Mouse (Mus musculus) hindbrain, embryonic 13.5 days (tissue): ENCODE data around the gene Brinp2. TPM values are rescaled to one million over a fixed set of nuclear protein-coding genes. Genes with fewer than 3 reads are reported as not detected.
A peak's percentile ranks its signal among the peaks of the same experiment; 100 is the strongest.

Source experiments
- ATAC-seq: fragments of 200-750 bp; cut with Nextera tagmentation; 2 replicates; pipeline ENCODE4 v1.8.0; 2017; ENCODE audit warnings: moderate TSS enrichment; ENCODE audit not compliant: low FRiP score
- H3K27ac ChIP-seq: fragments of 300-500 bp; sonication (generic); 2 replicates; pipeline ENCODE4 v1.5.1; 2015; ENCODE audit warnings: inconsistent platforms, mild to moderate bottlenecking, moderate library complexity
- H3K27me3 ChIP-seq: fragments of 300-500 bp; sonication (generic); 2 replicates; pipeline ENCODE4 v1.6.1; 2015; ENCODE audit warnings: mild to moderate bottlenecking, inconsistent platforms
- H3K36me3 ChIP-seq: fragments of 300-500 bp; sonication (generic); 2 replicates; pipeline ENCODE4 v1.6.1; 2015; ENCODE audit warnings: mild to moderate bottlenecking, inconsistent platforms
- H3K4me1 ChIP-seq: fragments of 300-500 bp; sonication (generic); replicated peaks from 2 replicates; pipeline ENCODE4 v1.6.1; 2015; ENCODE audit warnings: inconsistent platforms
- H3K4me2 ChIP-seq: fragments of 300-500 bp; sonication (generic); 2 replicates; pipeline ENCODE4 v1.6.1; 2015; ENCODE audit warnings: inconsistent platforms, mild to moderate bottlenecking, moderate library complexity
- H3K4me3 ChIP-seq: fragments of 300-500 bp; sonication (generic); 2 replicates; pipeline ENCODE4 v1.5.1; 2015; ENCODE audit warnings: mild to moderate bottlenecking, inconsistent platforms
- H3K9ac ChIP-seq: fragments of 300-500 bp; sonication (generic); 2 replicates; pipeline ENCODE4 v1.6.1; 2015; ENCODE audit warnings: mild to moderate bottlenecking, inconsistent platforms
- H3K9me3 ChIP-seq: fragments of 300-500 bp; sonication (generic); 2 replicates; pipeline ENCODE4 v1.6.1; 2016; ENCODE audit warnings: inconsistent platforms
- WGBS: fragments of 180-500 bp; shearing (Covaris S2); methylation state at CpG from one replicate; pipeline ENCODE4 v1.1.7; 2015; 5-methylcytosine and 5-hydroxymethylcytosine counted together
- polyA plus RNA-seq: library from polyadenylated mRNA; unstranded; fragments of >200 nt; fragmentation: Nextera tagmentation; extraction: Ambion mirVana; gene quantifications from 2 replicates; pipeline ENCODE4 v1.2.1, GENCODE M21; 2015

Brinp2 gene
- 19.7 and 20.6 TPM in 2 replicates for polyA plus RNA-seq

- peaks cover 49% of the 10 kb centered on the region for H3K4me1 ChIP-seq
- peak within 1 kb of the TSS; percentile 75 for H3K4me3 ChIP-seq
- H3K36me3 ChIP-seq: no peaks in the 10 kb centered on the region
- ATAC-seq: peak; percentile 99
- under 1% methylated on average over 30 of the region's 30 CpGs for WGBS
- peaks cover 17% of the 10 kb centered on the region for H3K27me3 ChIP-seq
- H3K27ac ChIP-seq: peak within 1 kb of the TSS; percentile 86
- H3K9ac ChIP-seq: peak within 1 kb of the TSS; percentile 79
- H3K4me2 ChIP-seq: peak within 1 kb of the TSS; percentile 82
- H3K9me3 ChIP-seq: no peaks in the 10 kb centered on the region
Observed at GRCm38 (mm10) chr1:158356051-158356461, at the start of gene Brinp2. Brinp2 (minus strand) TSS chr1:158356326.

- Histone ChIP-seq H3K4me2 (no peak overlapping the region), H3K9me3 (no peaks in the 10 kb centered on the region), H3K36me3 (no peaks in the 10 kb centered on the region; the same call in 1 of the 2 replicates), H3K27me3 (no peaks in the 10 kb centered on the region), H3K27ac (no peak overlapping the region), H3K9ac (no peak overlapping the region), H3K4me3 (no peak overlapping the region), H3K4me1 (peaks cover 14% of the 10 kb centered on the region)
- no peak for ATAC-seq
- WGBS: 74% methylated on average over 2 of the region's 2 CpGs
Observed at GRCm38 (mm10) chr1:158400898-158401297, 44.8 kb upstream of the Brinp2 start.

GRCm38 (mm10) chr1:158397058-158397457, 40.9 kb upstream of the Brinp2 start:
- Histone ChIP-seq H3K27me3 (no peaks in the 10 kb centered on the region), H3K4me3 (no peak overlapping the region), H3K9me3 (no peaks in the 10 kb centered on the region), H3K4me1 (peaks cover 6% of the 10 kb centered on the region; the same call in 1 of the 2 replicates), H3K9ac (no peak overlapping the region), H3K4me2 (no peak overlapping the region), H3K36me3 (no peaks in the 10 kb centered on the region), H3K27ac (no peak overlapping the region)
- WGBS: 90% methylated on average over 2 of the region's 2 CpGs
- ATAC-seq: no peak

- H3K27me3 ChIP-seq: no peaks in the 10 kb centered on the region
- H3K36me3 ChIP-seq: peaks cover 9% of the 10 kb centered on the region; the same call in 1 of the 2 replicates
- H3K4me3 ChIP-seq: no peak overlapping the region
- H3K4me2 ChIP-seq: no peak overlapping the region
- peaks cover 16% of the 10 kb centered on the region for H3K4me1 ChIP-seq
- H3K9me3 ChIP-seq: no peaks in the 10 kb centered on the region
- peak overlapping the region; percentile 46; the same call in 1 of the 2 replicates for H3K27ac ChIP-seq
- 74% methylated on average over 4 of the region's 4 CpGs for WGBS
- no peak for ATAC-seq
- no peak overlapping the region for H3K9ac ChIP-seq
Observed at GRCm38 (mm10) chr1:158390693-158391092, 34.6 kb upstream of the Brinp2 start.

- 96% methylated on average over 4 of the region's 4 CpGs for WGBS
- H3K36me3 ChIP-seq: peaks cover 16% of the 10 kb centered on the region
- H3K27me3 ChIP-seq: no peaks in the 10 kb centered on the region
- ATAC-seq: no peak
- H3K9ac ChIP-seq: no peak overlapping the region
- H3K4me3 ChIP-seq: no peak overlapping the region
- no peak overlapping the region for H3K4me2 ChIP-seq
- peaks cover 16% of the 10 kb centered on the region for H3K4me1 ChIP-seq
- no peak overlapping the region for H3K27ac ChIP-seq
- no peaks in the 10 kb centered on the region for H3K9me3 ChIP-seq
Observed at GRCm38 (mm10) chr1:158388995-158389394, 32.9 kb upstream of the Brinp2 start.

- H3K4me3 ChIP-seq: no peak overlapping the region
- H3K9ac ChIP-seq: no peak overlapping the region
- peak overlapping the region; percentile 4; the same call in 1 of the 2 replicates for H3K27ac ChIP-seq
- H3K36me3 ChIP-seq: peaks cover 16% of the 10 kb centered on the region
- H3K27me3 ChIP-seq: no peaks in the 10 kb centered on the region
- WGBS: 13% methylated on average over 3 of the region's 3 CpGs
- H3K4me1 ChIP-seq: peaks cover 20% of the 10 kb centered on the region
- no peak for ATAC-seq
- no peak overlapping the region for H3K4me2 ChIP-seq
- H3K9me3 ChIP-seq: no peaks in the 10 kb centered on the region
Observed at GRCm38 (mm10) chr1:158386781-158387180, 30.7 kb upstream of the Brinp2 start.

- H3K27ac ChIP-seq: no peak overlapping the region
- no peak overlapping the region for H3K4me2 ChIP-seq
- no peak overlapping the region for H3K9ac ChIP-seq
- H3K36me3 ChIP-seq: peaks cover 16% of the 10 kb centered on the region
- peaks cover 18% of the 10 kb centered on the region for H3K4me1 ChIP-seq
- no peaks in the 10 kb centered on the region for H3K9me3 ChIP-seq
- 95% methylated on average over 2 of the region's 2 CpGs for WGBS
- H3K4me3 ChIP-seq: no peak overlapping the region
- ATAC-seq: no peak
- H3K27me3 ChIP-seq: no peaks in the 10 kb centered on the region
Observed at GRCm38 (mm10) chr1:158385311-158385710, 29.2 kb upstream of the Brinp2 start.

- WGBS: 81% methylated on average over 3 of the region's 3 CpGs
- Histone ChIP-seq H3K36me3 (peaks cover 24% of the 10 kb centered on the region), H3K9me3 (no peaks in the 10 kb centered on the region), H3K4me3 (no peak overlapping the region), H3K9ac (no peak overlapping the region), H3K27ac (no peak overlapping the region), H3K4me2 (no peak overlapping the region), H3K4me1 (peaks cover 19% of the 10 kb centered on the region), H3K27me3 (no peaks in the 10 kb centered on the region)
- ATAC-seq: no peak
Observed at GRCm38 (mm10) chr1:158383210-158383609, 27.1 kb upstream of the Brinp2 start.

- Histone ChIP-seq H3K27me3 (no peaks in the 10 kb centered on the region), H3K4me1 (peaks cover 17% of the 10 kb centered on the region), H3K4me3 (no peak overlapping the region), H3K4me2 (no peak overlapping the region), H3K9ac (no peak overlapping the region), H3K27ac (no peak overlapping the region), H3K36me3 (peaks cover 21% of the 10 kb centered on the region), H3K9me3 (no peaks in the 10 kb centered on the region)
- WGBS: 61% methylated on average over 6 of the region's 6 CpGs
- ATAC-seq: no peak; the same call in 1 of the 2 replicates
Observed at GRCm38 (mm10) chr1:158382277-158382676, 26.2 kb upstream of the Brinp2 start.

GRCm38 (mm10) chr1:158364461-158364860, 8.3 kb upstream of the Brinp2 start:
- Histone ChIP-seq H3K36me3 (peaks cover 7% of the 10 kb centered on the region), H3K9ac (peak overlapping the region; percentile 98), H3K27me3 (0 out of 2 replicates have a peak, but pooled peaks cover 5% of the 10 kb centered on the region), H3K4me1 (peaks cover 47% of the 10 kb centered on the region), H3K4me2 (peak overlapping the region; percentile 90), H3K27ac (peak overlapping the region; percentile 35), H3K9me3 (no peaks in the 10 kb centered on the region), H3K4me3 (peak overlapping the region; percentile 72)
- peak; percentile 55 for ATAC-seq
- WGBS: 25% methylated on average over 1 of the region's 1 CpGs

- peak overlapping the region; percentile 72 for H3K4me3 ChIP-seq
- no peaks in the 10 kb centered on the region for H3K9me3 ChIP-seq
- H3K27me3 ChIP-seq: peaks cover 5% of the 10 kb centered on the region; the same call in 1 of the 2 replicates
- peaks cover 5% of the 10 kb centered on the region for H3K36me3 ChIP-seq
- peaks cover 43% of the 10 kb centered on the region for H3K4me1 ChIP-seq
- H3K4me2 ChIP-seq: peak overlapping the region; percentile 90
- peak overlapping the region; percentile 98 for H3K27ac ChIP-seq
- H3K9ac ChIP-seq: peak overlapping the region; percentile 98
- under 1% methylated on average over 34 of the region's 37 CpGs for WGBS
- ATAC-seq: peak; percentile 86
Observed at GRCm38 (mm10) chr1:158362292-158363101, 6.4 kb upstream of the Brinp2 start.

GRCm38 (mm10) chr1:158361964-158362291, 5.8 kb upstream of the Brinp2 start, which contains the start of gene Astn1:
Astn1 (plus strand) TSS chr1:158362273.
- Histone ChIP-seq H3K9ac (peak within 1 kb of the TSS; percentile 98), H3K4me1 (peaks cover 40% of the 10 kb centered on the region), H3K27me3 (peaks cover 9% of the 10 kb centered on the region; the same call in 1 of the 2 replicates), H3K27ac (peak within 1 kb of the TSS; percentile 98), H3K9me3 (no peaks in the 10 kb centered on the region), H3K4me3 (peak within 1 kb of the TSS; percentile 72), H3K4me2 (peak within 1 kb of the TSS; percentile 90), H3K36me3 (no peaks in the 10 kb centered on the region)
- no peak; the same call in 1 of the 2 replicates for ATAC-seq
- 3% methylated on average over 2 of the region's 2 CpGs for WGBS
